Mouse (Mus musculus) hematopoietic stem cell, adult 5-6 weeks (primary cell): ENCODE measurements at regions not wholly inside any gene's neighbourhood (a gene's known extent, or its start where the extent isn't known, plus 50 kb on each side); places are given as distances from the start of the nearest gene placed in this dataset.

Experiments
- ATAC-seq, 2 experiments: fragments of 125-278 bp in 1 of 2; replicated peaks in 1 of 2; 2 replicates each; pipeline ENCODE4 v1.8.0; 2016 to 2017; ENCODE audit warnings: inconsistent platforms in 2 of 2, mild to moderate bottlenecking in 2 of 2, moderate number of reproducible peaks in 2 of 2, low read depth in 1 of 2, moderate TSS enrichment in 1 of 2; ENCODE audit not compliant: low FRiP score in 2 of 2, poor library complexity in 2 of 2, severe bottlenecking in 2 of 2, insufficient read depth in 1 of 2, low TSS enrichment in 1 of 2

- no peak for ATAC-seq
These were observed 520.7 kb upstream of the Lrrc6 start for GRCm38 (mm10) chr15:67021391-67021790.

DNA sequence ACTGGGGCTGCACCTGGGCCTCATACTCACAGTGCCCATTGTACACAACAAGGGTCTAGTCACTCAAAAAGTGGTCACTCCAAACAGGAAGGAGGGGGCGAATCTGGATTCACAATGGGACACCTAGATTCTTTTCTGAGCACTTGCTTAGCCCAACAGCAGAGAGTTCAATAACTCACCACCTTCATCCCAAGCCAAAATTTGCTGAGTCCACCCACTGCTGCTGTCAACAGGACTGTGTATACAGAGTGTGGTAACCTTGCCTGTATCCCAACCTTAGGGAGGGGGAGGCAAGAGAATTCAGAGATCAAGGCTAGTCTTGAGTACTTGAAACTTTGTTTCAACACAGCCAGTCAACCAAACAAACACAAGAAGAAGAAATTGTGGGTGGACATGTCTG, 519.2 kb upstream of the Lrrc6 start:
- ATAC-seq, result no peak

DNA sequence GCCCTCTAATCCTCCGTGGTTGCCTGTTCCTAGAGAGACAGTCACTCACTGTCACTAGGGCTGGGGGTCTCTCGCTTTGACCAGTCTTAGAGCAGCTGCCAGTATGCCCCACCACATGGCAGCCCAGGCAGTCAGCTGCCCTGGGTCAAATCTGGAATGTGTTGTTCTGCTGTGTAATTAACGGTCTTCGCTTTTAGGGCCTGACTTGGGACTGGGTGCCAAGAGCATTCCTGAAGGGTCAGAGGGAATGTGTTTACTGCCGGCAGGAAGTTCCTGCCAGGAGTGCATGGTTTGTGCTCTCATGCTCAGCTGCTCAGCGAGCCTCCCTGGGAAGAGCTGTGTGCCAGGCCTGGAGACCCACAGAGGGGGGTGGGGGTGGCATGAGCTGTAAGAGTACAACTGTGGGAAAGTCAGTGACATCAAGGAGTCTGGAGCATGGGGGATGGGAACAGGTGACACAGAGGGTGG, 518.5 kb upstream of the Lrrc6 start:
- no peak for ATAC-seq
